Mouse (Mus musculus): ENCODE data around the gene Tbc1d9b.

Gene Tbc1d9b

GRCm38 (mm10) chr11:50207344-50207743, 76.1 kb downstream of the Tbc1d9b start:
- DNase-seq (ENCODE audit: low read depth in 1 of 2, low spot score in 2 of 2) = no peak

- no peak for DNase-seq (ENCODE audit: low read depth in 1 of 2, low spot score in 2 of 2)
These were observed 76.8 kb downstream of the Tbc1d9b start for GRCm38 (mm10) chr11:50208039-50208438.

GRCm38 (mm10) chr11:50210101-50210504, 78.9 kb downstream of the Tbc1d9b start:
- peak; percentile 73 to 79 for DNase-seq (ENCODE audit: low read depth in 1 of 2, low spot score in 2 of 2)

GRCm38 (mm10) chr11:50210505-50211151, 79.4 kb downstream of the Tbc1d9b start, which contains the start of the genes Sqstm1 and Mgat4b:
TSS of gene Sqstm1 (minus strand) at chr11:50210827.
TSS of gene Mgat4b (plus strand) at chr11:50210890.
- DNase-seq (ENCODE audit: low read depth in 1 of 2, low spot score in 2 of 2) = peak; percentile 37 to 81

GRCm38 (mm10) chr11:50211322-50212059, 80.3 kb downstream of the Tbc1d9b start:
- no peak for DNase-seq (ENCODE audit: low read depth in 1 of 2, low spot score in 2 of 2)

- no peak for DNase-seq (ENCODE audit: low read depth in 1 of 2, low spot score in 2 of 2)
These were observed 81.0 kb downstream of the Tbc1d9b start for GRCm38 (mm10) chr11:50212060-50212739.

GRCm38 (mm10) chr11:50212848-50213758, 81.9 kb downstream of the Tbc1d9b start:
- peak; percentile 66 to 82 for DNase-seq (ENCODE audit: low read depth in 1 of 2, low spot score in 2 of 2)

GRCm38 (mm10) chr11:50214631-50215030, 83.4 kb downstream of the Tbc1d9b start:
- DNase-seq (ENCODE audit: low read depth in 1 of 2, low spot score in 2 of 2) = no peak

- no peak for DNase-seq (ENCODE audit: low read depth in 1 of 2, low spot score in 2 of 2)
These were observed 84.4 kb downstream of the Tbc1d9b start for GRCm38 (mm10) chr11:50215633-50216032.

GRCm38 (mm10) chr11:50216724-50217366, 85.6 kb downstream of the Tbc1d9b start:
- DNase-seq (ENCODE audit: low read depth in 1 of 2, low spot score in 2 of 2) = no peak

GRCm38 (mm10) chr11:50217811-50218210, 86.6 kb downstream of the Tbc1d9b start:
- no peak for DNase-seq (ENCODE audit: low read depth in 1 of 2, low spot score in 2 of 2)

- DNase-seq (ENCODE audit: low read depth in 1 of 2, low spot score in 2 of 2) = no peak
These were observed 88.6 kb downstream of the Tbc1d9b start for GRCm38 (mm10) chr11:50219833-50220232.
